Mouse (Mus musculus) cortical plate, adult 2 months (tissue): ENCODE data around the gene Actg1. TPM values are rescaled to one million over a fixed set of nuclear protein-coding genes. Genes with fewer than 3 reads are reported as not detected.

ENCODE experiments used
- H3K27ac ChIP-seq: fragments of 200-500 bp; 2 replicates; pipeline ENCODE4 v1.5.1; 2012; ENCODE audit warnings: low read length, control low read depth, inconsistent platforms; ENCODE audit not compliant: insufficient read depth
- H3K4me1 ChIP-seq: fragments of 200-500 bp; 2 replicates; pipeline ENCODE4 v1.6.1; 2011; ENCODE audit warnings: low read length; ENCODE audit not compliant: control insufficient read depth, insufficient read depth
- H3K4me3 ChIP-seq: fragments of 200-500 bp; 2 replicates; pipeline ENCODE4 v1.5.1; 2011; ENCODE audit warnings: mild to moderate bottlenecking, low read length, control low read depth; ENCODE audit not compliant: insufficient read depth
- CTCF ChIP-seq: fragments of 200-500 bp; IDR thresholded peaks from 2 replicates; pipeline ENCODE4 v1.5.1; 2011; ENCODE audit warnings: mild to moderate bottlenecking, control low read depth, low read length; ENCODE audit not compliant: insufficient read depth; ENCODE audit errors: extremely low read depth
- POLR2A ChIP-seq: fragments of 200-500 bp; IDR thresholded peaks from 2 replicates; pipeline ENCODE4 v1.6.1; 2011; ENCODE audit warnings: mild to moderate bottlenecking, low read length, control low read depth; ENCODE audit not compliant: insufficient read depth; ENCODE audit errors: extremely low read depth
- polyA plus RNA-seq: library from polyadenylated mRNA; depleted of rRNA; stranded (reverse); fragments of >200 nt; gene quantifications from 2 replicates; pipeline ENCODE4 v1.2.3, GENCODE M21; 2012

Gene Actg1
- polyA plus RNA-seq, 1 experiment = 1,106 TPM

DNA sequence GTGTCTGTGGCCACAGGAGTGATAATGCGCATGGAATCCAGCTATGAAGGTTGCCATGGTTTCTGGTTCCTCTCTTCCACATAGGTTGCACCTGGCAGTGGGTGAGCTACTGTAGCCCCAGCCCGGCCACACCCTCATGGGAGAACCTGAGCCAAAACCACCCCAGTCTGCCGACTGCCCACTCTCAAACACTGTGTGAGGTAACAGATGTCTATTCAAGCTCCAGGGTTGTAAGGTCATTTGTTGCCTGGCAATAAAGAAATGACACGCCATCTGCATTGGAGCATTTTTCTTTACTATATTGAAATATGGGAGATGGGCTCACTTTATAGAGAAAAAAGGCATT, 33.0 kb downstream of the Actg1 start:
- H3K4me1 ChIP-seq = peaks cover 3% of the 10 kb centered on the region; the same call in 1 of the 2 replicates
- TF ChIP-seq POLR2A = no peak
- TF ChIP-seq CTCF = no peak
- peak overlapping the region; percentile 80; the same call in 1 of the 2 replicates for H3K27ac ChIP-seq
- H3K4me3 ChIP-seq = peak overlapping the region; percentile 1; the same call in 1 of the 2 replicates

DNA sequence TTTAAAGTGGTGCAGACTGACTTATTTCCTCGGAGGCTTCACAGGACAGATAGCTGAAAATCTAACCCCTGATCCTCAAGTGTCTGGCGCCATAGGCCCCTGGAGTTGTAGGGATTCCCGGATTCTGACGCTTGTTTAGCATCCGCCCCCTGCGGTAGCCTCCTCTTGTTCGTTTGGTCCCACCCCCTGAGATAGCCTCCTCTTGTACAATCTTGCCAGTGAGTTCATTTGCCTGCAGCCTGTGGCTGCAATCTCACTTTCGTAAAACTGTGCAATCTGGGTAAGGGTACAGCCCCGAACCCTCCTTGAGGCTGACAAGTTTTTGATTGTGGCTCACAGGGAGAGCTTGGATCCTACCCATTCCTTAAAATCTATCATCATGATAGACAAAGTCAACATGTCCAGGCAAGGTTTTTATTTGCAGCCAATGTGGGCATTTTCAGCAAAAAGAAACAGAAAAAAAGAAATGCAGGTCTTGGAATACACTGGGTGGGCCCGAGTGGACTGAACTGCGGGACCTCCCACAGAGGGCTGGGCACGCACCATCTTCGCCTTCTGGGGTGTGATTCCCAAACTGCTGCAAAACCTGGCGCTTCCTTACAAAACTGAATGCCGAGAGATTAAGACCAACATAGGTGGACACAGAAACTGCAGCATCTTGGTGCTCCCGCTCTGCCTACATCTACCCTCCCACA, 33.5 kb downstream of the Actg1 start:
- Histone ChIP-seq H3K4me1 (peaks cover 3% of the 10 kb centered on the region; the same call in 1 of the 2 replicates), H3K4me3 (peak overlapping the region; percentile 1; the same call in 1 of the 2 replicates), H3K27ac (0 out of 2 replicates have a peak overlapping the region, but pooled peaks have one; percentile 80)
- TF ChIP-seq CTCF (no peak), POLR2A (no peak)

DNA sequence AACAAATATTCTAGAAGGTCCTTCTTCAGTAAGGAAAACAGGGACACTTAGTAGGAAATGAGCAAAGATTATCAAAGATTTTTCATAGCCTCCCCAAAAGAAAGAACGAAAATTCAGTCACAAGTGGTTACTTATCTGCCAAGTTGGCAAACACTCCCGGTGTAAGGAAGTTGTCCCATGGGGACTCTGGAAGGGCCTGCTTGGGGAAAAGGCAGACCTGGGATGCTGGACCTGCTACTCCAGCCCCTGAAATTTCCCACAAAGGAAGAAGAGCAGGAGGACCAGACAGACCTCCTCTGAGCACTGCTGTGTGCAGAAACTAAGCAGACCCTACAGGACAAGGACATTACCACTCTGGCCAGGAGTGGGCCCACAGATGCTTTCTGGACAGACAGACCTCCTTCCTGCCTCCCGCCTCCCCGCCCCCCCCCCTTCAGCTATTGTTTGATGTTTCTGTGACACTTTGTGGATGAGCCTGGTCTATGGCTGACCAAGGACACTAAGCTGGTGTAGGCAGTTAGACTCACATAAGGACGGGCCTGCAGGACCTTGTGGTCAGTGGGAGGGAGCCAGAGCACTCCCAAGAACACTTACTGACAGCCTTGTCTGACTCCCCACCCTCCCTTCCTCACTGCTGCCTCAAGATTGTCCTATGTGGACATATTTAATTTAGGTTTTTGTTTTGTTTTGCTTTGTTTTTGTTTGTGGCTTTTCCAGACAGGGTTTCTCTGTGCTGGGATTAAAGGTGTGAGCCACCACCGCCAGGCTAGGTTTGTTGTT, 34.2 kb downstream of the Actg1 start:
- no peak overlapping the region for H3K27ac ChIP-seq
- no peak overlapping the region for H3K4me3 ChIP-seq
- peaks cover 3% of the 10 kb centered on the region; the same call in 1 of the 2 replicates for H3K4me1 ChIP-seq
- TF ChIP-seq CTCF (no peak), POLR2A (no peak)

DNA sequence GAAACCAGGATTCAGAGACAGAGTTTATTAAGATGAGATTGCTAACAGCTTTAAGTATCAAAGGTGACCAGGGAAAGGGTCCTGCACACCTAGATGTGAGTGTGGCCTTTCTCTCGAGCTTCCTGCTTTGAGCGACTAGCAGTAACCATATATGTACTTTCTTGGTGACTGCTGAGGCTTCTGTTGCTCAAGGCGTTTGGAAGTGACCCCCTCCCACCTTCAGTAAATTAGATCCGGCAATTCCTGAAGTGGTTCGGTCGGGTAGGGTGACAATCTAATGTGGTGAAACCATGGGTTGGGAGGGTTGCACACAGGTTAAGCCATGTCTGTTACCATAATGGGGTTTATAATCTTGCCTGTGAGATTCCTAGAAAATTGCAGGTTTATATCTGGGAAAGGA, 36.3 kb downstream of the Actg1 start:
- TF ChIP-seq POLR2A (no peak), CTCF (no peak)
- H3K4me3 ChIP-seq = no peak overlapping the region
- H3K4me1 ChIP-seq = peaks cover 3% of the 10 kb centered on the region; the same call in 1 of the 2 replicates
- H3K27ac ChIP-seq = no peak overlapping the region

DNA sequence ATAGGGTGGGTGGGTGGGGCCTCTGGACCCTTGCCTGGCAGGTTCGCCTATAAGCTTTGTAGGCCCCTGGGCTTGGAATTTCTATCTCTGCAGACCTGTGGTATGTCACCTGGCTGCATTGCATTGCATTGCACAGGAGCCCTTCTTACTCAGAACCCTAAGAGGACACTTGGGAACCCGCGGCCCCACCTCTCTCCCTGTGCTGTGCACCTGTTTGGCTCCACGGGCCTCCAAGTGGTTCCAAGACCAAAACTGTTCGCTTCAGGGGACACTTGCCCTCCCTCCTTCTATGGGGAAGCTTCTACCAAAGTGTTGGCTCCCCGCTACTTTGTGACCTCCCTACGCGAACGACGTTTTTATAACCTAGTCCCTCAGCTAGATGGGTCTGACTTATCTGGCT, 36.8 kb downstream of the Actg1 start:
- Histone ChIP-seq H3K27ac (no peak overlapping the region), H3K4me3 (peak overlapping the region; percentile 40; the same call in 1 of the 2 replicates), H3K4me1 (peaks cover 3% of the 10 kb centered on the region; the same call in 1 of the 2 replicates)
- TF ChIP-seq CTCF (no peak), POLR2A (no peak)

DNA sequence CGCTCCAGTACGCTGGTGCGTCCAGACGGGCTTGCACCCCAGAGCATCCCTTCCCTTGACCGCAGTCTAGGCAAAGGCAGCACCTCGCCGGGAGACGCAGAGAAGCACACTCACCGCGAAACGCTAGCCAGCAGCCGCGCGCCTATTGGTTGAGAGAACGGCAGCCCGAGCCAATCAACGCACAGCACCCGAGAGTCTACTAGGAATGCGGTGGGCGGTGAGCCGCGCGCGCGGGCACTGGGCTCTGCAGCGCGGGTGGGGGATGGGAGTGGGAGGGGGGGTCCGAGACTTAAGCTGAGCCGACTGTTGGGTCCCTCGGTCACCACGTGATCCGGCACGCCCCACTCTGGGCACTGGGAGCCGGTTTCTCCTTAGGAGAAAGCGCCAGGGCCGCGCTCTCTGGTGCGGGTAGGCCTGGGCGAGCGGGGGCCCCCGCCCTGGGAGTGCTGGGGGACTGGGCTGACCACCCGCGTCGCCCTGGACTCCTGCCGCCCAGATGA, 37.5 kb downstream of the Actg1 start:
- peak overlapping the region; percentile 40 for H3K4me3 ChIP-seq
- TF ChIP-seq POLR2A (peak; percentile 85), CTCF (no peak)
- no peak overlapping the region for H3K27ac ChIP-seq
- peaks cover 4% of the 10 kb centered on the region for H3K4me1 ChIP-seq

DNA sequence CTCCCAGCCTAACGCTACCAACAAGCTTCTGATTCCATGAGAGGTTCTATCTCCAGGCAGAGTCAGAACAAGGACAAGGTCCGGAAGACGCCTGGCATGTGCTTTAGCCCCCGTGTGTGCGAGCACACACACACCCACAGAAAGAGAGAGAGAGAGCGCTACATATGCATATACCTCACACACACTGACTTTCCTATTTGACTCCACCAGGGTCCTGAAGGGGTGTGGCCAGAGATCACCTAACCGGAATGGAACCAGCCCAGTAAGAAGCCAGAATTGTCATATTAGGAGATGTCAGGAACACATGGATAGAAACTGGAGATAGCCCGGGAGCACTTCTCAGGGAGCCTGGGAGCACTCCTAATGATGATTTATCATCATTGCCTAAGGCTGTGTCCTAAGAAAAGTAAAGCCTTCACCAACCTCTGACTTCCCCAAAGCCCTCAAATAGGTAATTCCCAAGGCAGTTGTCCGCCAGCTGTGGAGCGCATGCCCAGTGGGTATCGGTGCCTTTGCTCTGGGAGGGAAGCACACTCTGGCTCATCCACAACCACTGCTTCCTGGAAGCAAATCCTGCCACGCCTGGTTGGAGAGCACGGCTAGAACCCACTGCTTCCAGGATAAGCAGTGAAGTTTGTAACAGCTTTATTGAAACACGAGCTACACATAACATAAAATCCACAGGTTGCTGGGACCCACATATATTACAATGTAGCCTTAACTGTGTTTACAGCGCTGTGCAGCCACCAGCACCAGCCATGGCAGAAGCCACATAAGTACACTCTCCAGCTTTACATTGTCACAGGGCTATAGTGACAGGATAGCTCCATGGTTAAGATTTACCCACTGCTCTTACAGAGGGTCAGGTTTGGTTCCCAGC, 39.7 kb downstream of the Actg1 start:
- Histone ChIP-seq H3K4me1 (peaks cover 9% of the 10 kb centered on the region), H3K4me3 (no peak overlapping the region), H3K27ac (no peak overlapping the region)
- TF ChIP-seq CTCF = no peak
- TF ChIP-seq POLR2A = no peak

DNA sequence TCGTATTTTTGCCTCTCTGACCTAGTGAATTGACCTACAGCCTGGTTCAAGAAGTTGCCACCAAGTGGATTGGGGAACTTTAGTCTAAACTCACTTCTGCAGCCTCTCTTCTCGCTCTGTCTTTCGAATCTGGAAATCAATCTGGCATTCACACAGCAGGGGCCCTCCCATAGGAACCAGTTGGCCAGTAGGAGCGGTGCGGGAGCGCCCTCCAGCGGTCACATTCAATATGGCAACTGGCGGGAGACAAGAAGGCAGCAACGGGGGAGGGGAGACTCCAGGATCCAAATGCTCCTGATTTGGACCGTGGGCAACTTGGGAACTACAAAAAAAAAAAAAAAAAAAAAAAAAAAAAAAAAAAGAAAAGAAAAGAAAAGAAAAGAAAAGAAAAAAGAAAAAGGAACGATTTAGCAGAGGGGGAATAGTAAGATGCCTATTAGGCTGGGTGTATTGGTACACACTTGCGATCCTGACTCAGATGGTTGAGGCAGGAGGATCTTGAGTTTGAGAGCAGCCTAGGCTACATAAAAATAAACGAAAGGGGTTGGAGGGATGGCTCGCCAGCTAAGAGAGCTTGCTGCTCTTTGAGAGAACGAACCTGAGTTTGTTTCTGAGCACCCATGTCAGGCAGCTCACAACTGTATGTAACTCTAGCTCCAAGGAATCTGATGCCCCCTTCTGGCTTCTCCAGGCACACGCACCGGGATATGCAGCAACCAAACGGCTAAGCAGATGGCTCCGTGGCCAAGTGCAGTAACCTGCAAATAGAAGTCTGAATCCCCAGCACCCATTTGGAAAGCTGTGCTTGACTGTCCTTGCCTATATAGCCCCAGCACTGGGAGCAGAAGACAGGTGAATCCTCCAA, 40.5 kb downstream of the Actg1 start:
- peaks cover 9% of the 10 kb centered on the region for H3K4me1 ChIP-seq
- H3K27ac ChIP-seq = no peak overlapping the region
- no peak overlapping the region for H3K4me3 ChIP-seq
- TF ChIP-seq POLR2A (no peak), CTCF (peak; percentile 95)

DNA sequence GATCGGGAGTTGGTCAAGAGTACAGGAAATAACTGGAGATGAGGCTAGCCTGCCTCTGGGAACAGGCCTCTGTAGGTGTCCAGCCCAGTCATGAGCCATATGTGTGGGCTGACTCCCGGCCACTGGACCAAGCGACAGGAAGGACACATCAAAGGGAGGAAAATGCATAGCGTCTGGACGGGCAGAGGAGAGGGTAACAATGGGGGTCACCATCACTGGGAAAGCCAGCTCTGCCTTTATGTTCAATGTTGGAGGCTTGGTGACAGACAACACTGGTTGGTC, 41.3 kb downstream of the Actg1 start:
- Histone ChIP-seq H3K27ac (no peak overlapping the region), H3K4me3 (no peak overlapping the region), H3K4me1 (peaks cover 9% of the 10 kb centered on the region)
- no peak for TF ChIP-seq CTCF
- no peak for TF ChIP-seq POLR2A
